Mouse (Mus musculus) stomach, postnatal 0 days (tissue): Measurements from ENCODE around the gene Gstp1.

Source experiments
- CTCF ChIP-seq: IDR thresholded peaks from 2 replicates; pipeline ENCODE4 v1.5.1; 2016; ENCODE audit warnings: antibody characterized with exemption, low read depth, mild to moderate bottlenecking, moderate library complexity
- EP300 ChIP-seq: optimal IDR thresholded peaks from 2 replicates; pipeline ENCODE3; 2016; ENCODE audit warnings: antibody characterized with exemption

GRCm38 (mm10) chr19:4003641-4004040 lies 34.1 kb downstream of the Gstp1 start:
- TF ChIP-seq CTCF (no peak), EP300 (no peak)
